Mouse (Mus musculus): ENCODE measurements at regions not wholly inside any gene's neighbourhood (a gene's known extent, or its start where the extent isn't known, plus 50 kb on each side); places are given as distances from the start of the nearest gene placed in this dataset.

DNA sequence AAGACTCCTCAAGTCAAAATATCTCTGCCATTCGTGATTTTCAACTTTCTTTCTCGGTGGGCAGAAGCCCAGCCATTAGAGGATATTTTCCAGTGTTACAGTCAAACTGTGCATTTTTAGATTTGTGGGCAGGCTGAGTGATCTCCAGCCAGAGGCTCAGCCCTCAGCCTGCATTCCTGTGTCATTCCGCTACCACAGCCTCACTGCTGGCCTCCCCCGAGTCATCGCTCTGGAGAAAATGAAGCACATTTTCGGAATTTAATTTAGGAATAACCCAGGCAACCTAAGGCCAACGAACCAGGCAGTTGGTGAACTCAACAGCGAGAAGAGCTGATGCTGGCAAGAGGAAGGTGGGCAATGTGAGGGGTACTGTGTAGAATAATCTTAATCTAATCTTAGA is 80.9 kb upstream of the Nudt7 start:
- no peaks in the 10 kb centered on the region for H3K4me1 ChIP-seq (ENCODE audit: control insufficient read depth, insufficient read depth, low read length)
- no peak overlapping the region for H3K4me3 ChIP-seq (ENCODE audit: low read depth, low read length)
- H3K36me3 ChIP-seq (ENCODE audit: control insufficient read depth, insufficient read depth, low read length, poor library complexity, severe bottlenecking), result no peaks in the 10 kb centered on the region
- TF ChIP-seq EP300 (IDR thresholded peaks at IDR 0.05; ENCODE audit: insufficient read depth, low read depth, low read length) (no peak), CTCF (IDR thresholded peaks at IDR 0.05; ENCODE audit: low read depth, low read length) (no peak), POLR2A (IDR thresholded peaks at IDR 0.05; ENCODE audit: insufficient read depth, low read length) (no peak)
- H3K9ac ChIP-seq (ENCODE audit: low read depth, poor library complexity, severe bottlenecking), result no peak overlapping the region
- no peaks in the 10 kb centered on the region for H3K9me3 ChIP-seq (replicated peaks; ENCODE audit: control insufficient read depth, insufficient read depth, low read length, poor library complexity, severe bottlenecking)
- no peak overlapping the region for H3K27ac ChIP-seq (ENCODE audit: insufficient read depth, low read length)
- H3K27me3 ChIP-seq (ENCODE audit: control insufficient read depth, insufficient read depth, low read length, poor library complexity, severe bottlenecking), result no peaks in the 10 kb centered on the region; the same call in 1 of the 2 replicates

DNA sequence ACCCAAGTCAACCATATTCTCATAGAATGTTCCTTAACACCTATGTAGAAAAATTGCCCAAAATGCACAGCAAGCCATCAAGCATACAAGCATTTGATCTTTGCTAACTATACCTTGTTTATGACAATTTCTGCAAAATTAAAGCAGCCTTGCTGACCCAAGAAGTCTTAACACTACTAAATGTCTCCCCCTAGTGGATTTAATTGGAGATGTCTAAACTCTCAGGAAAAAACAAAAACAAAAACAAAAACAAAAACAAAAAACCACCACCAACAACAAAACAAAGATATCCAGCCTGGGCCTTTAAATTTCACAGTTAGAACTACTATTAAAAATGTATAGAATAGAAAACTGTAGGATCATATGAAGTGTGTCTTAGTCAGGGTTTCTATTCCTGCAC is 69.8 kb upstream of the Nudt7 start:
- H3K27ac ChIP-seq (ENCODE audit: insufficient read depth, low read length), result no peak overlapping the region
- no peaks in the 10 kb centered on the region for H3K4me1 ChIP-seq (ENCODE audit: control insufficient read depth, insufficient read depth, low read length)
- no peak overlapping the region for H3K4me3 ChIP-seq (ENCODE audit: low read depth, low read length)
- no peaks in the 10 kb centered on the region for H3K36me3 ChIP-seq (ENCODE audit: control insufficient read depth, insufficient read depth, low read length, poor library complexity, severe bottlenecking)
- H3K9ac ChIP-seq (ENCODE audit: low read depth, poor library complexity, severe bottlenecking), result no peak overlapping the region
- no peaks in the 10 kb centered on the region for H3K27me3 ChIP-seq (ENCODE audit: control insufficient read depth, insufficient read depth, low read length, poor library complexity, severe bottlenecking)
- no peaks in the 10 kb centered on the region for H3K9me3 ChIP-seq (replicated peaks; ENCODE audit: control insufficient read depth, insufficient read depth, low read length, poor library complexity, severe bottlenecking)
- TF ChIP-seq CTCF (IDR thresholded peaks at IDR 0.05; ENCODE audit: low read depth, low read length) (no peak), EP300 (IDR thresholded peaks at IDR 0.05; ENCODE audit: insufficient read depth, low read depth, low read length) (no peak), POLR2A (IDR thresholded peaks at IDR 0.05; ENCODE audit: insufficient read depth, low read length) (no peak)

DNA sequence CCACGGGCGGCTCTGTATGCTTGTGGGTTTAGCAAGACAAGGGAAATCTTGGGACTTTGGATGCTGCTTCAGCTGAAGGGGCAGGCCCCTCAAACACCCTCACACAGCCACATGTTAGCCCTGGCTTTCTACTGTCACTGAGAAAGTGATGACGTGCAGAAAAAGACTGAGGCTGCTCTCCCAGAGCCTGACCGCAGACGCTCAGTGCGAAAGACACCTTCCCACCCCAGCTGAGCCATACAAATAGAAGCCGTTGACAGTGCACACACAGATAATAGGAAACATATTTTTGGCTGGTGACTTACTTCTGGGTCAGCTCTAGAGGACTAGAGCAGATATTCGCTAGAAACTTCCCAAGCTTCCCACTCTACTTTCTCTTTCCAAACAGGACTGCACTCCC is 61.0 kb upstream of the Nudt7 start:
- H3K36me3 ChIP-seq (ENCODE audit: control insufficient read depth, insufficient read depth, low read length, poor library complexity, severe bottlenecking), result no peaks in the 10 kb centered on the region
- TF ChIP-seq EP300 (IDR thresholded peaks at IDR 0.05; ENCODE audit: insufficient read depth, low read depth, low read length), result no peak
- no peak for TF ChIP-seq CTCF (IDR thresholded peaks at IDR 0.05; ENCODE audit: low read depth, low read length)
- no peak for TF ChIP-seq POLR2A (IDR thresholded peaks at IDR 0.05; ENCODE audit: insufficient read depth, low read length)
- H3K27me3 ChIP-seq (ENCODE audit: control insufficient read depth, insufficient read depth, low read length, poor library complexity, severe bottlenecking), result no peaks in the 10 kb centered on the region
- H3K4me1 ChIP-seq (ENCODE audit: control insufficient read depth, insufficient read depth, low read length), result no peaks in the 10 kb centered on the region
- H3K27ac ChIP-seq (ENCODE audit: insufficient read depth, low read length), result no peak overlapping the region
- no peaks in the 10 kb centered on the region for H3K9me3 ChIP-seq (replicated peaks; ENCODE audit: control insufficient read depth, insufficient read depth, low read length, poor library complexity, severe bottlenecking)
- no peak overlapping the region for H3K9ac ChIP-seq (ENCODE audit: low read depth, poor library complexity, severe bottlenecking)
- no peak overlapping the region for H3K4me3 ChIP-seq (ENCODE audit: low read depth, low read length)

DNA sequence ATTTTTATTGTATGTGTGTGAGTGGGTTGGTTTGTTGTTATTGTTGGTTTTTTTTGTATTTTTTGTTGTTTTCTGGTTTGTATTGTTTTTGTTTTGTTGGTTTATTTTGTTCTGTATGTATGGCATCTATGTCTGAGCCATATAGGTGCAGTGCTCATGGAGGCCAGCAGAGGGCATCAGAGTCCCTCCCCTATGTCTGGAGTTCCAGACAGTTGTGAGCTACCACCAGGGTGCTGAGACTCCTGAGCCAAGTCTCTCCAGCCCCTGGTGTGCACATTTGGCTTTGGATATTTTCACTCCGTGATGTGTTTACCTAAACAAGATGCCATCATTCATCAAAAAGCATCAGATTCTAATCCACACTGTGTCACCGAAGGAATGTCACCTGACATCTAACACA is 59.2 kb upstream of the Nudt7 start:
- no peaks in the 10 kb centered on the region for H3K9me3 ChIP-seq (replicated peaks; ENCODE audit: control insufficient read depth, insufficient read depth, low read length, poor library complexity, severe bottlenecking)
- TF ChIP-seq CTCF (IDR thresholded peaks at IDR 0.05; ENCODE audit: low read depth, low read length) (peak; percentile 87), POLR2A (IDR thresholded peaks at IDR 0.05; ENCODE audit: insufficient read depth, low read length) (no peak)
- H3K27me3 ChIP-seq (ENCODE audit: control insufficient read depth, insufficient read depth, low read length, poor library complexity, severe bottlenecking), result no peaks in the 10 kb centered on the region
- H3K27ac ChIP-seq (ENCODE audit: insufficient read depth, low read length), result no peak overlapping the region
- H3K4me1 ChIP-seq (ENCODE audit: control insufficient read depth, insufficient read depth, low read length), result no peaks in the 10 kb centered on the region
- no peak overlapping the region for H3K4me3 ChIP-seq (ENCODE audit: low read depth, low read length)
- no peaks in the 10 kb centered on the region for H3K36me3 ChIP-seq (ENCODE audit: control insufficient read depth, insufficient read depth, low read length, poor library complexity, severe bottlenecking)
- no peak overlapping the region for H3K9ac ChIP-seq (ENCODE audit: low read depth, poor library complexity, severe bottlenecking)

- Histone ChIP-seq H3K36me3 (ENCODE audit: control insufficient read depth, insufficient read depth, low read length, poor library complexity, severe bottlenecking) (no peaks in the 10 kb centered on the region), H3K27ac (ENCODE audit: insufficient read depth, low read length) (no peak overlapping the region), H3K27me3 (ENCODE audit: control insufficient read depth, insufficient read depth, low read length, poor library complexity, severe bottlenecking) (no peaks in the 10 kb centered on the region), H3K9me3 (replicated peaks; ENCODE audit: control insufficient read depth, insufficient read depth, low read length, poor library complexity, severe bottlenecking) (no peaks in the 10 kb centered on the region), H3K9ac (ENCODE audit: low read depth, poor library complexity, severe bottlenecking) (no peak overlapping the region), H3K4me1 (ENCODE audit: control insufficient read depth, insufficient read depth, low read length) (no peaks in the 10 kb centered on the region), H3K4me3 (ENCODE audit: low read depth, low read length) (no peak overlapping the region)
- TF ChIP-seq POLR2A (IDR thresholded peaks at IDR 0.05; ENCODE audit: insufficient read depth, low read length) (no peak), CTCF (IDR thresholded peaks at IDR 0.05; ENCODE audit: low read depth, low read length) (no peak), EP300 (IDR thresholded peaks at IDR 0.05; ENCODE audit: insufficient read depth, low read depth, low read length) (no peak)
Measured at GRCm38 (mm10) chr8:114076701-114077100, 56.7 kb upstream of the Nudt7 start.

DNA sequence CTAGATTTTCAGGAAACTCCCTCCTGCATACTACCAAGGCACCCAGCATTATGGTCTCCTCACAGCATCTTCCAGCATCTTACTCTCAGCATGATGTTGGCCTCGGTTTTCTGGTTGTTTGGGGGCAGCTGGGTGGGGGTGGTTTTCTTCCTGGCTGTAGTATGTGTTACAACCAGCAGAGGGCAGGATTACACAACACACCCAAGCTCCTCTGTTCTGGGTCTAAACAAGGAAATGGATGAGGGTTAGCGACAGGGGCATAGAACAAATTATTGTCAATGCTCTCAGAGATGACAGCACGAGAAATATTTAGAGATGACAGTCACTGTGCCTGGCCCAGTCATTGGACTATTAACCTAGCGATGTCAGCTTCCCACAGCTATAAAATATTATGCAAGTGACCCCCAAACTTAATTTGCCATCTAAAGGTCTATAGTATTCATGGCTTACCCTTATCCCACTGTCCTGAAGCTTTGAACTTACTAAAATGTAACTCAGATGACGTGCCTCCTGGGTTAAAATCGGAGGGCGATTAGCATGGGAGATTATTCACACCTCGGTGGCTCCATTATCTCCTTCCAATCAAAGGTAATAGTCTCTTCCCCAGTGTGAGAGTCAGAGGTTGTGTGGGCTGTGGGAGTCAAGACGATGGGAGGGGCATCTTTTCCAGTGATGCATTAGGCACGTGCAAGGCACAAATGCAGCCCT is 52.2 kb upstream of the Nudt7 start:
- TF ChIP-seq CTCF (IDR thresholded peaks at IDR 0.05; ENCODE audit: low read depth, low read length), result peak; percentile 35
- no peak for TF ChIP-seq POLR2A (IDR thresholded peaks at IDR 0.05; ENCODE audit: insufficient read depth, low read length)
- no peaks in the 10 kb centered on the region for H3K36me3 ChIP-seq (ENCODE audit: control insufficient read depth, insufficient read depth, low read length, poor library complexity, severe bottlenecking)
- H3K4me3 ChIP-seq (ENCODE audit: low read depth, low read length), result no peak overlapping the region
- no peaks in the 10 kb centered on the region for H3K27me3 ChIP-seq (ENCODE audit: control insufficient read depth, insufficient read depth, low read length, poor library complexity, severe bottlenecking)
- H3K27ac ChIP-seq (ENCODE audit: insufficient read depth, low read length), result no peak overlapping the region
- H3K9me3 ChIP-seq (replicated peaks; ENCODE audit: control insufficient read depth, insufficient read depth, low read length, poor library complexity, severe bottlenecking), result no peaks in the 10 kb centered on the region
- no peak overlapping the region for H3K9ac ChIP-seq (ENCODE audit: low read depth, poor library complexity, severe bottlenecking)
- no peaks in the 10 kb centered on the region for H3K4me1 ChIP-seq (ENCODE audit: control insufficient read depth, insufficient read depth, low read length)
